Mouse (Mus musculus): Measurements from ENCODE around the gene Me1. TPM values are rescaled to one million over a fixed set of nuclear protein-coding genes. Genes with fewer than 3 reads are reported as not detected.

Gene Me1
- polyA plus RNA-seq, 1 experiment from 2014 or later = 48.7 TPM

DNA sequence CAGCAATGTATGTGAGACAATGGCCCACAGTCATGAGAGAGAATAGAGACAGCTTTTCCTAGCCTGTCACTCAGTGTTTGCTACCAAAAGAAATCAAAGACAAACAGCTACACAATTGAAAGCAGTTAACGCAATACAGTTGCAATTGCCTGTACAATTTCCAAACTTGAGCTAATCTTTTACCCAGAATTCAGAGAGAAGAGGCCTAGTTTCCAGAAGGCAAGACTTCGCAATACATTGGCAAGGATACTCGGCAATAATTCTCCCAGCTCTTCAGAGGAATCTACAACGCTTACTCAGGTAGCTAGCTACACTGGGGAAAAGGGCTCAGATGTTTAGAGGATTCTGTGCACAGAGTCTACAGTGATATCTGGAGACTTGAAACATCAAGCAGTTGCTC is 52.3 kb downstream of the Me1 start:
- TF ChIP-seq EP300 (IDR thresholded peaks at IDR 0.05) (no peak), CTCF (IDR thresholded peaks at IDR 0.05) (no peak)
- no peaks in the 10 kb centered on the region for H3K36me3 ChIP-seq (ENCODE audit: insufficient read depth, low read length)
- no peaks in the 10 kb centered on the region for H3K9me3 ChIP-seq (ENCODE audit: low read length)
- H3K4me3 ChIP-seq (ENCODE audit: low read depth, low read length) = no peak overlapping the region
- 62% methylated on average over 4 of the region's 4 CpGs for WGBS
- ATAC-seq = 0 out of 2 replicates have a peak, but pooled peaks have one; percentile 12
- DNase-seq (ENCODE audit: low spot score) = peak; percentile 40
- H3K4me1 ChIP-seq (ENCODE audit: insufficient read depth, low read depth, low read length) = peaks cover 4% of the 10 kb centered on the region; the same call in 1 of the 2 replicates
- no peak overlapping the region for H3K4me2 ChIP-seq (replicated peaks; ENCODE audit: low read depth, low read length)
- H3K27me3 ChIP-seq (replicated peaks; ENCODE audit: insufficient read depth, low read length) = no peaks in the 10 kb centered on the region
- no peak overlapping the region for H3K27ac ChIP-seq (ENCODE audit: low read length)
- H3K9ac ChIP-seq (replicated peaks; ENCODE audit: low read depth) = no peak overlapping the region

DNA sequence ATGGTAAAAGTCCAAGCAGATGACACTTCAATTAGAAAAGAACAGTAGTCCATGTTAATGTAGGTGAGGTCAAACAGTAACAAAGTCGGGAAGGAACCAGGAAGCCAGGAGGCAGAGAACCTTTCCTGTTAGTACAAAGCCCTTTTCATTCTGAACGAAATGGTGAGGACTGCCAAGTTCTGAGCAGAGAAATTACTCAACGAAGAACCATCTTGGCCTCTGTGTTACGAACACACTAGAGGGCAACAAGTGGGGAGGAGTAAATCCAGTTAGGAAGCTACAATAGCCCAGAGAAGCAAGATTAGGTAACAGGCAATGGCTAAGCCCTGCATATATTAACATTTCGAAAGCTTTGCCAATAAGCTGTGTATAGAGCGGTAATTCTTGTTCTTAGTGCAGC is 57.0 kb downstream of the Me1 start:
- no peaks in the 10 kb centered on the region for H3K9me3 ChIP-seq (ENCODE audit: low read length)
- no peaks in the 10 kb centered on the region; the same call in 1 of the 2 replicates for H3K4me1 ChIP-seq (ENCODE audit: insufficient read depth, low read depth, low read length)
- ATAC-seq = peak; percentile 95
- H3K9ac ChIP-seq (replicated peaks; ENCODE audit: low read depth) = no peak overlapping the region
- no peaks in the 10 kb centered on the region for H3K36me3 ChIP-seq (ENCODE audit: insufficient read depth, low read length)
- H3K27ac ChIP-seq (ENCODE audit: low read length) = 0 out of 2 replicates have a peak overlapping the region, but pooled peaks have one; percentile 22
- no peak overlapping the region for H3K4me2 ChIP-seq (replicated peaks; ENCODE audit: low read depth, low read length)
- TF ChIP-seq CTCF (IDR thresholded peaks at IDR 0.05) = peak; percentile 8; the same call in 1 of the 2 replicates
- TF ChIP-seq EP300 (IDR thresholded peaks at IDR 0.05) = peak; percentile 55
- WGBS = 37% methylated on average over 6 of the region's 6 CpGs
- no peaks in the 10 kb centered on the region for H3K27me3 ChIP-seq (replicated peaks; ENCODE audit: insufficient read depth, low read length)
- peak; percentile 89 for DNase-seq (ENCODE audit: low spot score)
- no peak overlapping the region for H3K4me3 ChIP-seq (ENCODE audit: low read depth, low read length)

DNA sequence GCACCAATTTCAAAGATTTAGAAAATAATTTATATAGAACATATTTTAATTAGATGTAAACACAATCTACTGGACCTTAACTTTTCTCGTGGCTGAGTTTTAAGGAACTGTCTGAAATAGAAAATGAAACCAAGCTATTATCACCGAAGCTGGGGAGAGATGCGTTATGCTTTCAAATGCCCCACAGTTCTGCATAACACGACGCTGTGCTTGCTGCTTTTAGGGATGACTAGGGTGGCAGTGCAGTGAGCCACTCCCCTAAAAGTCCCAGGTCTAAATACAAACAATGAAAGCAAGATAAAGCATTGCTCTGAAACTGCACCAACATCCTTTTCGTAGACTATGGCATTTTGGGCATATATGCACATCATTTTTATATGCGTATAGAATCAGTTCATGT is 64.6 kb downstream of the Me1 start:
- Histone ChIP-seq H3K9me3 (ENCODE audit: low read length) (no peaks in the 10 kb centered on the region), H3K27ac (ENCODE audit: low read length) (no peak overlapping the region), H3K4me2 (replicated peaks; ENCODE audit: low read depth, low read length) (no peak overlapping the region; the same call in 1 of the 2 replicates), H3K36me3 (ENCODE audit: insufficient read depth, low read length) (no peaks in the 10 kb centered on the region), H3K27me3 (replicated peaks; ENCODE audit: insufficient read depth, low read length) (no peaks in the 10 kb centered on the region), H3K9ac (replicated peaks; ENCODE audit: low read depth) (no peak overlapping the region), H3K4me3 (ENCODE audit: low read depth, low read length) (no peak overlapping the region), H3K4me1 (ENCODE audit: insufficient read depth, low read depth, low read length) (no peaks in the 10 kb centered on the region)
- WGBS = 60% methylated on average over 7 of the region's 7 CpGs
- DNase-seq (ENCODE audit: low spot score) = peak; percentile 14
- TF ChIP-seq CTCF (IDR thresholded peaks at IDR 0.05) (no peak), EP300 (IDR thresholded peaks at IDR 0.05) (no peak)
- no peak for ATAC-seq

DNA sequence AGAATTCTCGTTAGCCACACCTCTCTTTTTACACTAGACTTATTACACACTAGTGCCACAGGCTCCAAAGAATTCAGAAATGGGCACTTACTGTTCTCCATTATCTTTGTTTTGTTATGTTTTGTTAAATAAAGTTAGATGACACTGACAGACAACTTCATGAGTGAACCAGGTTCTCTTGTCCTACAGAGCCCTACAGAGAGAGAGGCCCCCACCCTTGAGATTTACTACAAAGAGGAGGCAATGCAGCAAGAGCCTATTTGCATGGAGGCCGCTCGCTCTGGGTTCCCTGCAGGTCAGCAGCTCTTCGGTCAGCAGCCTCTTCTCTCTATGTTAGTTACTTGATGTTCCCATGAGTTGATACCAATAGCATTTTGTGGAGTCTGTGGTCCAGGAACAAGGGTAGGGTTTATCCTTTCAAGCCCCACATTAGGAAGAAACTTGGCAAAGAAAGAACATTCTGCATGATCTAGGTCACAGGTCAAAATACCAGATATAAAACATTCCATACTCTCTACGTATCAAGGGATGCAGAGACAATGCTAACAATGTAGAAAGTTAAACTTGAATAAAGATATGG is 65.3 kb downstream of the Me1 start:
- DNase-seq (ENCODE audit: low spot score) = no peak
- no peak overlapping the region for H3K9ac ChIP-seq (replicated peaks; ENCODE audit: low read depth)
- no peaks in the 10 kb centered on the region for H3K4me1 ChIP-seq (ENCODE audit: insufficient read depth, low read depth, low read length)
- H3K4me3 ChIP-seq (ENCODE audit: low read depth, low read length) = no peak overlapping the region
- no peak for ATAC-seq
- no peak overlapping the region for H3K27ac ChIP-seq (ENCODE audit: low read length)
- H3K9me3 ChIP-seq (ENCODE audit: low read length) = no peaks in the 10 kb centered on the region
- no peak overlapping the region for H3K4me2 ChIP-seq (replicated peaks; ENCODE audit: low read depth, low read length)
- WGBS = 78% methylated on average over 5 of the region's 5 CpGs
- TF ChIP-seq EP300 (IDR thresholded peaks at IDR 0.05) (no peak), CTCF (IDR thresholded peaks at IDR 0.05) (no peak)
- H3K36me3 ChIP-seq (ENCODE audit: insufficient read depth, low read length) = no peaks in the 10 kb centered on the region
- no peaks in the 10 kb centered on the region for H3K27me3 ChIP-seq (replicated peaks; ENCODE audit: insufficient read depth, low read length)

DNA sequence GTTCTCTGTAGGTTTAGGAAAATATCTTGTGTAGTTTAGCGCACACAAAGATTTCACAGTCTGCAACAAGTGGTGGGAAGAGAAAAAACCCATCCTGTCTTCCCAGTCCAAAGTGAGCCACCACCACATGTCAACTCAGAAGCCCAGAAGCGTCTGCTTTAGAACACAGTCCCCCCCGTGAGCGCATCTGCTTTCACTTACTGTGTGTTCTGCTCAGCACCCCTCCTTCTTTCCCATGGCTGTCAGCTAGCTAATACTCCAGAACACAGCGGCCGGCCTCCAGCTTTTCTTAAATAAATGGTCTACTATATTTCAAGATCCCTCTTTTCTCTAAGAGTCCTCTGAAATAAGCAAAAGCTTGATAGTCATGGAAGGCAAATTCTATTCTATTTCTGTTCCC is 66.4 kb downstream of the Me1 start:
- no peak overlapping the region for H3K4me2 ChIP-seq (replicated peaks; ENCODE audit: low read depth, low read length)
- no peak overlapping the region for H3K9ac ChIP-seq (replicated peaks; ENCODE audit: low read depth)
- TF ChIP-seq EP300 (IDR thresholded peaks at IDR 0.05) (no peak), CTCF (IDR thresholded peaks at IDR 0.05) (no peak)
- 88% methylated on average over 6 of the region's 6 CpGs for WGBS
- no peaks in the 10 kb centered on the region for H3K4me1 ChIP-seq (ENCODE audit: insufficient read depth, low read depth, low read length)
- DNase-seq (ENCODE audit: low spot score) = no peak
- no peak overlapping the region for H3K27ac ChIP-seq (ENCODE audit: low read length)
- no peak for ATAC-seq
- no peaks in the 10 kb centered on the region for H3K27me3 ChIP-seq (replicated peaks; ENCODE audit: insufficient read depth, low read length)
- no peak overlapping the region for H3K4me3 ChIP-seq (ENCODE audit: low read depth, low read length)
- H3K9me3 ChIP-seq (ENCODE audit: low read length) = no peaks in the 10 kb centered on the region
- H3K36me3 ChIP-seq (ENCODE audit: insufficient read depth, low read length) = no peaks in the 10 kb centered on the region

DNA sequence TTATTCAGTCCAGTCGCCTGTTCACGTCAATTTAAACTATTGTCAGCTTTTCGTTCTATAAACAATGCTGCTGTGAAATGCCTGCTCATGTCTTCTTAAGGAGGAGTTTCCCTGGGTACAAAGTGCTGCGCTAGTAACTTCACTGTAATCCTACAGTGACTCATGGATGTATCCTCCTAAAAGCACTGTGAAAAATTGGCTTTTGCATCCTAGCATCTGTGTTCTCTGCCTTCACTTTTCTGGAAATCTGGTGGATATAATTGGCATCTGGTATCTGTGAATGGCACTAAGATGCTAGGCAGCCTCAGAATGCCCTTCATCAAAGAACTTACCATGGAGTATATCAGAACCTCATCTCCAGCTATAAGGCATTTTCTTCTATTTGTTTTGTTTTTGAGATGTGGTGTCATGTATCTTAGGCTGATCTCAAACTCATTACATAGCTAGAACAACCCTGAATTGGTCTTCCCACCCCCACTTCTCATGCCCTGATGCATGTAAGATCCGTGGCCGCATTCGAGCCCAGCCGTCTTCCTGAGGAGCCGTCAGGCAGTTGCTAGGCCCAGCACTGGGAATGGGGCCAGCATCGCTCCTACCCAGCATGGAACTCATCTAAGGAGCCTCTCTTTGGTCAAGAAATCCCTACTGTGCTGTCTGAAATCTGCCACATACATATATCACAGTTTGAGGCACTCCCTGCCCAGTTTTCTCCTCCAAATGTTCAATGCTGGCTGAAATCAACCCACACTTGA is 67.8 kb downstream of the Me1 start:
- Histone ChIP-seq H3K9ac (replicated peaks; ENCODE audit: low read depth) (no peak overlapping the region), H3K27ac (ENCODE audit: low read length) (no peak overlapping the region), H3K27me3 (replicated peaks; ENCODE audit: insufficient read depth, low read length) (no peaks in the 10 kb centered on the region), H3K9me3 (ENCODE audit: low read length) (no peaks in the 10 kb centered on the region), H3K4me2 (replicated peaks; ENCODE audit: low read depth, low read length) (no peak overlapping the region), H3K4me1 (ENCODE audit: insufficient read depth, low read depth, low read length) (no peaks in the 10 kb centered on the region), H3K4me3 (ENCODE audit: low read depth, low read length) (no peak overlapping the region), H3K36me3 (ENCODE audit: insufficient read depth, low read length) (no peaks in the 10 kb centered on the region)
- 74% methylated on average over 10 of the region's 10 CpGs for WGBS
- DNase-seq (ENCODE audit: low spot score) (no peak), ATAC-seq (no peak)
- TF ChIP-seq CTCF (IDR thresholded peaks at IDR 0.05) = no peak
- TF ChIP-seq EP300 (IDR thresholded peaks at IDR 0.05) = no peak

All from lung, postnatal 0 days (tissue).